Comparison of ENCODE assay signal across 8 mouse cellular contexts in genomic region chr8:121949941-121950748, GRCm38 (mm10). TPM values are rescaled to one million over a fixed set of nuclear protein-coding genes. Genes with fewer than 3 reads are reported as not detected.
DNase-seq lines count a peak whose midpoint lies in the region; ATAC-seq lines count a peak whose summit lies in the region.

No protein-coding gene starts in this region.

- under 1% methylated on average over 55 of the region's 66 CpGs for WGBS in hindbrain, embryonic 14.5 days

- peaks cover 6% of the 10 kb centered on the region; the same call in 1 of the 2 replicates for H3K36me3 ChIP-seq in hindbrain, embryonic 14.5 days (replicated peaks; ENCODE audit: control insufficient read depth, insufficient read depth)

- peak; percentile 95 for ATAC-seq in hindbrain, embryonic 14.5 days (ENCODE audit: low FRiP score)

- H3K9me3 ChIP-seq in hindbrain, embryonic 14.5 days (ENCODE audit: control insufficient read depth, low read length), result no peaks in the 10 kb centered on the region

- H3K27me3 ChIP-seq in hindbrain, embryonic 14.5 days (ENCODE audit: control insufficient read depth, insufficient read depth, low read length), result no peaks in the 10 kb centered on the region

- peak overlapping the region; percentile 95 for H3K27ac ChIP-seq in hindbrain, embryonic 14.5 days

- DNase-seq in R1 (ENCODE audit: low read depth, low spot score), result peak; percentile 99
- DNase-seq in cerebellum, postnatal 25 days, result peak; percentile 99 to 100
- peak; percentile 96 to 98 for DNase-seq in frontal cortex, postnatal 25 days (ENCODE audit: low spot score in 2 of 2)
- DNase-seq in hindbrain, embryonic 14.5 days (ENCODE audit: low spot score), result peak; percentile 99
- DNase-seq in layer of hippocampus, postnatal 36 days, result peak; percentile 98
- DNase-seq in lung, postnatal 36 days, result peak; percentile 99
- DNase-seq in retina, postnatal 1 day, result peak; percentile 99
- DNase-seq in urinary bladder, adult 18-20 months (ENCODE audit: low spot score in 2 of 2), result peak; percentile 94 to 97

- peak overlapping the region; percentile 92 for H3K4me3 ChIP-seq in hindbrain, embryonic 14.5 days (replicated peaks; ENCODE audit: low read length)

- peaks cover 29% of the 10 kb centered on the region for H3K4me1 ChIP-seq in hindbrain, embryonic 14.5 days (replicated peaks; ENCODE audit: control insufficient read depth, insufficient read depth, low read length)

- H3K4me2 ChIP-seq in hindbrain, embryonic 14.5 days (replicated peaks), result peak overlapping the region; percentile 97

- peak overlapping the region; percentile 95 for H3K9ac ChIP-seq in hindbrain, embryonic 14.5 days

RNA-seq across cellular contexts. Expression of gene Banp, which starts 0.6 kb away (rescaled TPM):
- polyA plus RNA-seq in hindbrain, embryonic 14.5 days (2014; fragmentation: Nextera tagmentation; extraction: Ambion mirVana), result 37.8 and 50.5 TPM in 2 replicates
- 10 to 100 TPM; 55.5 to 73.5 TPM for total RNA-seq in layer of hippocampus, postnatal 36 days (2021)

RNA-seq across cellular contexts. Expression of gene Car5a, which starts 5.4 kb away (rescaled TPM):
- polyA plus RNA-seq in hindbrain, embryonic 14.5 days (2014; fragmentation: Nextera tagmentation; extraction: Ambion mirVana), result not detected in 2 replicates
- total RNA-seq in layer of hippocampus, postnatal 36 days (2021), result not detected

RNA-seq across cellular contexts. Expression of gene Slc7a5, which starts 42.7 kb away (rescaled TPM):
- 57.3 and 65.0 TPM in 2 replicates for polyA plus RNA-seq in hindbrain, embryonic 14.5 days (2014; fragmentation: Nextera tagmentation; extraction: Ambion mirVana)
- total RNA-seq in layer of hippocampus, postnatal 36 days (2021), result 10 to 100 TPM; 60.2 to 70.4 TPM

Comparison
In these comparisons a context has a peak if more than half of its experiments do, and no peak if none do; other contexts are left out.
1. Peak in every context shown above with its lines: DNase-seq, ATAC-seq, H3K4me3 ChIP-seq and H3K27ac ChIP-seq.